Mouse (Mus musculus): ENCODE measurements around the gene Gpr62.

The Gpr62 gene

GRCm38 (mm10) chr9:106475046-106475445, 9.3 kb upstream of the Gpr62 start:
- peak; percentile 81 for DNase-seq (ENCODE audit: low read depth, low spot score)

- DNase-seq (ENCODE audit: low read depth, low spot score), result peak; percentile 90
Measured at GRCm38 (mm10) chr9:106474456-106474855, 8.7 kb upstream of the Gpr62 start.

- no peak for DNase-seq (ENCODE audit: low read depth, low spot score)
Measured at GRCm38 (mm10) chr9:106473753-106474105, 8.0 kb upstream of the Gpr62 start.

- no peak for DNase-seq (ENCODE audit: low read depth, low spot score)
Measured at GRCm38 (mm10) chr9:106473081-106473752, 7.5 kb upstream of the Gpr62 start.

GRCm38 (mm10) chr9:106472321-106472720, 6.6 kb upstream of the Gpr62 start:
- DNase-seq (ENCODE audit: low read depth, low spot score), result no peak

- peak; percentile 95 for DNase-seq (ENCODE audit: low read depth, low spot score)
Measured at GRCm38 (mm10) chr9:106471892-106472291, 6.2 kb upstream of the Gpr62 start.

- no peak for DNase-seq (ENCODE audit: low read depth, low spot score)
Measured at GRCm38 (mm10) chr9:106470991-106471750, 5.4 kb upstream of the Gpr62 start.

- no peak for DNase-seq (ENCODE audit: low read depth, low spot score)
Measured at GRCm38 (mm10) chr9:106469776-106470175, 4.0 kb upstream of the Gpr62 start.

- no peak for DNase-seq (ENCODE audit: low read depth, low spot score)
Measured at GRCm38 (mm10) chr9:106469317-106469716, 3.6 kb upstream of the Gpr62 start.

- DNase-seq (ENCODE audit: low read depth, low spot score), result no peak
Measured at GRCm38 (mm10) chr9:106467746-106468145, 2.0 kb upstream of the Gpr62 start.

- no peak for DNase-seq (ENCODE audit: low read depth, low spot score)
Measured at GRCm38 (mm10) chr9:106466721-106467120, 983 bp upstream of the Gpr62 start.

- peak; percentile 66 for DNase-seq (ENCODE audit: low read depth, low spot score)
Measured at GRCm38 (mm10) chr9:106464751-106465541, 792 bp downstream of the Gpr62 start.

- DNase-seq (ENCODE audit: low read depth, low spot score), result no peak
Measured at GRCm38 (mm10) chr9:106463122-106464063, 2.3 kb downstream of the Gpr62 start.

- DNase-seq (ENCODE audit: low read depth, low spot score), result no peak
Measured at GRCm38 (mm10) chr9:106462430-106462800, 3.3 kb downstream of the Gpr62 start.

- DNase-seq (ENCODE audit: low read depth, low spot score), result no peak
Measured at GRCm38 (mm10) chr9:106461641-106462429, 3.9 kb downstream of the Gpr62 start.

- no peak for DNase-seq (ENCODE audit: low read depth, low spot score)
Measured at GRCm38 (mm10) chr9:106461026-106461415, 4.7 kb downstream of the Gpr62 start.

GRCm38 (mm10) chr9:106460401-106461025, 5.2 kb downstream of the Gpr62 start:
- DNase-seq (ENCODE audit: low read depth, low spot score), result no peak

GRCm38 (mm10) chr9:106459946-106460345, 5.8 kb downstream of the Gpr62 start:
- DNase-seq (ENCODE audit: low read depth, low spot score), result no peak

- DNase-seq (ENCODE audit: low read depth, low spot score), result no peak
Measured at GRCm38 (mm10) chr9:106457920-106458319, 7.8 kb downstream of the Gpr62 start.

GRCm38 (mm10) chr9:106457163-106457559, 8.6 kb downstream of the Gpr62 start:
- DNase-seq (ENCODE audit: low read depth, low spot score), result no peak

Data from R1 (cell line).